Mouse (Mus musculus) c-Kit-positive CD71-positive TER-119-positive erythroid progenitor cells, embryonic 14.5 days (primary cell): ENCODE measurements around the gene Mast4.

Source experiments
- DNase-seq: peaks from one replicate; pipeline ENCODE4 v3.0.0-alpha.2; 2013; ENCODE audit warnings: low spot score

Mast4 gene

DNA sequence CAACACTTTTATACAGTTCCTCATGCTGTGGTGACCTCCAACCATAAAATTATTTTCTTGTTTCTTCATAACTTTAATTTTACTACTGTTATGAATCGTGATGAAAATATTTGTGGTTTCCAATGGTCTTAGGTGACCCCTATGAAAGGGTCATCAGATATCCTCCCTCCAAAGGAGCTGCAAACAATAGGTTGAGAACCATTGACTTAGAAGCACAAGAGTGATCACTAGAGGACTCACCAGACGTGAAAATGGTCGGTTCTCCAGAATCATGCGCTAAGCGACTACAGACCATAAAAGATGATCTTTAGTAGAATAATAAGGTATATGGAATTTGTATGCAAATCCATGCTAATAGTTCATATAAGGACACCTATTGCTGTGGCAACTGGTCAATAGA lies 644.1 kb downstream of the Mast4 start:
- no peak for DNase-seq

GRCm38 (mm10) chr13:102689201-102690090 lies 644.9 kb downstream of the Mast4 start:
- no peak for DNase-seq

DNA sequence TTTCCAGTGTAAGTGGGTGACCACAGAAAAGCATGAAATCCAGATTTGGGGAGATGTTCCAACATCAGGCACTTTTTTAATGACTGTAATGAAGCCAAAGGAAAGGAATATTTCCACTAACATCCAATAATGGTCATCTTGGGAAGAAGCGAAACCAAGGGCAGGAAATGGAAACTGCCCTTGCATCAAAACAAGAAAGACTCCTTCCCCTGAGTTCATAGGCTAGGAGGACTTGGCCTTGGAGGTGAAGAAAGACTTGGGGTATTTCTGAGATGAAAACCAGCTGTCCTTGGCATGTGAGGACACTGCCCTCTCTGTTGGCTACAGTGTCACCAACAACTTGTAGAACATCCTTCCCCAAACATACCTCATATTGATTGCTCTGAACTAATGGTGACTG lies 646.2 kb downstream of the Mast4 start:
- no peak for DNase-seq

- no peak for DNase-seq
Observed at GRCm38 (mm10) chr13:102684890-102685289, 649.4 kb downstream of the Mast4 start.
